Comparison of ENCODE assay signal across 25 mouse cellular contexts in the genomic region with DNA sequence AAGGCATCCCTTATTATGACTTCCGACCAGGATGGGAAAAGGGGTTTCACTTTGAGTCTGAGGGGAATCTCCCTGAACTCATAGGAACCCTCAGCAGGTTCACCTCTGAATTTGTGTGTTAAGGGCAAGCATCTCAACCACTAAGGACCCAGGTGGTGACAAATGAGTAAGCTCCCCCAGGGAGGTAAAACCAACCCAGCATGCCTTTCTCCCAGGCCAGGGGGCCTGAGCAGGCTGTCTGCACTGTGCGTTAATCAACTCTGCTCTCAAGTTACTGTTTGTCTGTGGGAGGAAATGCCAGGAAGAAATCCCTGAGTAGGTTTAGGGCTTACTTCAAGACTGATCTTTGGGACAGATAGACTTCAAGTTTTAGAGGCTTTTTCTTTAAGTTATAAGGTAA.
A peak's percentile ranks its signal among the peaks of the same experiment; 100 is the strongest.
DNase-seq lines count a peak whose midpoint lies in the region; ATAC-seq and TF ChIP-seq lines count a peak whose summit lies in the region.
"Had no signal": no experiment of that assay in that cellular context is flagged by ENCODE, and none has a peak within 500 bp of the region (broad histone marks: within the 10 kb centered on the region; RNA-seq: fewer than 3 reads in every experiment).

No protein-coding gene starts in this region.

- no peaks in the 10 kb centered on the region for H3K79me2 ChIP-seq in myocyte (ENCODE audit: control insufficient read depth, insufficient read depth)

- peaks cover 16% of the 10 kb centered on the region; the same call in 1 of the 2 replicates for H3K4me1 ChIP-seq in kidney, embryonic 14.5 days (ENCODE audit: control insufficient read depth, insufficient read depth, low read length)
- H3K4me1 ChIP-seq in neural tube, embryonic 11.5 days (ENCODE audit: control insufficient read depth, insufficient read depth, low read length), result no peaks in the 10 kb centered on the region; the same call in 1 of the 2 replicates
- no peaks in the 10 kb centered on the region; the same call in 1 of the 2 replicates for H3K4me1 ChIP-seq in neural tube, embryonic 15.5 days
- 0 out of 2 replicates have a peak, but pooled peaks cover 4% of the 10 kb centered on the region for H3K4me1 ChIP-seq in embryonic facial prominence, embryonic 14.5 days (ENCODE audit: control insufficient read depth, insufficient read depth, low read length)
- H3K4me1 ChIP-seq: hindbrain, embryonic 15.5 days had no signal

- H3ac ChIP-seq in myocyte (ENCODE audit: control insufficient read depth, insufficient read length), result no peak overlapping the region

- no peak for TF ChIP-seq POLR2A in myocyte (IDR thresholded peaks at IDR 0.05; ENCODE audit: insufficient read length, low read depth)

- peak overlapping the region; percentile 78; the same call in 1 of the 2 replicates for H3K27ac ChIP-seq in kidney, embryonic 14.5 days (ENCODE audit: low read depth, low read length)
- H3K27ac ChIP-seq in neural tube, embryonic 11.5 days (ENCODE audit: low read depth, low read length), result no peak overlapping the region
- H3K27ac ChIP-seq in neural tube, embryonic 15.5 days (replicated peaks), result no peak overlapping the region
- H3K27ac ChIP-seq in embryonic facial prominence, embryonic 14.5 days (replicated peaks; ENCODE audit: low read depth, low read length), result no peak overlapping the region
- H3K27ac ChIP-seq: heart, embryonic 15.5 days; hindbrain, embryonic 15.5 days; layer of hippocampus, adult 2 months; left cerebral cortex, adult 2 months; neural tube, embryonic 13.5 days had no signal

- peak; percentile 87; the same call in 1 of the 2 replicates for ATAC-seq in kidney, embryonic 14.5 days (ENCODE audit: low FRiP score, low TSS enrichment)
- ATAC-seq in neural tube, embryonic 11.5 days (ENCODE audit: insufficient read depth, low FRiP score, low TSS enrichment), result no peak
- ATAC-seq in neural tube, embryonic 15.5 days (ENCODE audit: low FRiP score), result no peak
- ATAC-seq in embryonic facial prominence, embryonic 14.5 days (ENCODE audit: low read depth), result peak; percentile 88; the same call in 1 of the 2 replicates
- ATAC-seq: activated CD4-positive, CD25-positive, alpha-beta regulatory T cell, adult 4 months; forebrain, embryonic 16.5 days; intestine, embryonic 16.5 days had no signal

- intact Hi-C loops in left cerebral cortex, postnatal 25 days (cut with DNase I), result no loop called here

- no peaks in the 10 kb centered on the region for H3K27me3 ChIP-seq in kidney, embryonic 14.5 days (ENCODE audit: control insufficient read depth, insufficient read depth, low read length)
- no peaks in the 10 kb centered on the region for H3K27me3 ChIP-seq in neural tube, embryonic 11.5 days (ENCODE audit: control insufficient read depth, insufficient read depth, low read length)
- no peaks in the 10 kb centered on the region for H3K27me3 ChIP-seq in neural tube, embryonic 15.5 days (replicated peaks)
- no peaks in the 10 kb centered on the region for H3K27me3 ChIP-seq in embryonic facial prominence, embryonic 14.5 days (replicated peaks; ENCODE audit: control insufficient read depth, insufficient read depth, low read length)
- no peaks in the 10 kb centered on the region for H3K27me3 ChIP-seq in myocyte (ENCODE audit: control insufficient read depth, insufficient read depth, insufficient read length)
- H3K27me3 ChIP-seq: heart, embryonic 15.5 days; hindbrain, embryonic 15.5 days; neural tube, embryonic 13.5 days had no signal

- H3K4me2 ChIP-seq in kidney, embryonic 14.5 days (replicated peaks; ENCODE audit: low read depth, low read length), result no peak overlapping the region
- no peak overlapping the region for H3K4me2 ChIP-seq in neural tube, embryonic 11.5 days (ENCODE audit: low read depth)
- H3K4me2 ChIP-seq in neural tube, embryonic 15.5 days, result no peak overlapping the region
- no peak overlapping the region for H3K4me2 ChIP-seq in embryonic facial prominence, embryonic 14.5 days (ENCODE audit: low read depth, low read length)
- peak overlapping the region; percentile 30 for H3K4me2 ChIP-seq in myocyte (ENCODE audit: low read depth)
- H3K4me2 ChIP-seq: heart, embryonic 15.5 days; hindbrain, embryonic 15.5 days; liver, embryonic 11.5 days; neural tube, embryonic 13.5 days had no signal

- 13% methylated on average over 2 of the region's 2 CpGs for WGBS in kidney, embryonic 14.5 days
- 55% methylated on average over 2 of the region's 2 CpGs for WGBS in neural tube, embryonic 11.5 days
- WGBS in neural tube, embryonic 15.5 days, result 56% methylated on average over 2 of the region's 2 CpGs
- WGBS in embryonic facial prominence, embryonic 14.5 days, result 35% methylated on average over 2 of the region's 2 CpGs

- DNase-seq in kidney, adult 11 months, result no peak
- peak; percentile 24 for DNase-seq in neural tube, embryonic 11.5 days (ENCODE audit: low spot score)
- peak; percentile 74 for DNase-seq in embryonic facial prominence, embryonic 14.5 days (ENCODE audit: low spot score)
- no peak for DNase-seq in left cerebral cortex, postnatal 25 days (ENCODE audit: low spot score in 2 of 2)
- no peak for DNase-seq in left cerebral cortex, adult 18-20 months (ENCODE audit: low spot score in 2 of 2)
- DNase-seq: adrenal gland, postnatal 14 days; cerebellum, adult 18-20 months; cerebellum, postnatal 36 days; gastrocnemius, postnatal 10 days; heart, adult 18-20 months; lung, postnatal 10 days; right cerebral cortex, postnatal 25 days; thymus, postnatal 14 days had no signal

- H3K36me3 ChIP-seq in kidney, embryonic 14.5 days (ENCODE audit: control insufficient read depth, insufficient read depth, low read length), result no peaks in the 10 kb centered on the region
- H3K36me3 ChIP-seq in neural tube, embryonic 11.5 days (ENCODE audit: control insufficient read depth, insufficient read depth, low read length), result no peaks in the 10 kb centered on the region
- H3K36me3 ChIP-seq in neural tube, embryonic 15.5 days, result no peaks in the 10 kb centered on the region
- no peaks in the 10 kb centered on the region for H3K36me3 ChIP-seq in embryonic facial prominence, embryonic 14.5 days (ENCODE audit: control insufficient read depth, insufficient read depth, low read length)
- H3K36me3 ChIP-seq in myocyte (ENCODE audit: control insufficient read depth, insufficient read depth), result no peaks in the 10 kb centered on the region
- H3K36me3 ChIP-seq: heart, embryonic 15.5 days; hindbrain, embryonic 15.5 days; neural tube, embryonic 13.5 days had no signal

- H3K9ac ChIP-seq in kidney, embryonic 14.5 days (ENCODE audit: low read depth, low read length), result no peak overlapping the region
- no peak overlapping the region for H3K9ac ChIP-seq in neural tube, embryonic 11.5 days (ENCODE audit: low read length)
- no peak overlapping the region for H3K9ac ChIP-seq in neural tube, embryonic 15.5 days (replicated peaks)
- H3K9ac ChIP-seq in embryonic facial prominence, embryonic 14.5 days (ENCODE audit: low read depth, low read length), result no peak overlapping the region
- H3K9ac ChIP-seq: heart, embryonic 15.5 days; hindbrain, embryonic 15.5 days; neural tube, embryonic 13.5 days had no signal

- no peak overlapping the region for H3K4me3 ChIP-seq in kidney, embryonic 14.5 days (ENCODE audit: low read length)
- H3K4me3 ChIP-seq in neural tube, embryonic 11.5 days (ENCODE audit: low read depth, low read length), result no peak overlapping the region
- no peak overlapping the region for H3K4me3 ChIP-seq in neural tube, embryonic 15.5 days (replicated peaks)
- no peak overlapping the region for H3K4me3 ChIP-seq in embryonic facial prominence, embryonic 14.5 days (ENCODE audit: low read depth, low read length)
- H3K4me3 ChIP-seq in myocyte, result no peak overlapping the region
- H3K4me3 ChIP-seq: heart, embryonic 15.5 days; hindbrain, embryonic 15.5 days; layer of hippocampus, adult 2 months; left cerebral cortex, adult 2 months; neural tube, embryonic 13.5 days had no signal

- H3K9me3 ChIP-seq in kidney, embryonic 14.5 days (ENCODE audit: control insufficient read depth, low read length), result no peaks in the 10 kb centered on the region
- no peaks in the 10 kb centered on the region for H3K9me3 ChIP-seq in neural tube, embryonic 11.5 days (ENCODE audit: control insufficient read depth, low read length)
- no peaks in the 10 kb centered on the region for H3K9me3 ChIP-seq in neural tube, embryonic 15.5 days (replicated peaks)
- no peaks in the 10 kb centered on the region for H3K9me3 ChIP-seq in embryonic facial prominence, embryonic 14.5 days (ENCODE audit: control insufficient read depth, low read length)
- H3K9me3 ChIP-seq: heart, embryonic 15.5 days; hindbrain, embryonic 15.5 days; neural tube, embryonic 13.5 days had no signal

TF ChIP-seq in myocyte, 11 proteins besides CTCF, POLR2A, EP300 and RAD21:
- TF ChIP-seq CEBPB (IDR thresholded peaks at IDR 0.05; ENCODE audit: insufficient read depth, poor library complexity, severe bottlenecking) (no peak), MAX (IDR thresholded peaks at IDR 0.05; ENCODE audit: low read depth) (no peak), MYOD1 (IDR thresholded peaks at IDR 0.05; ENCODE audit: control insufficient read depth in 1 of 3, insufficient read length in 2 of 3, low read depth in 2 of 3) (no peak), MYOG (IDR thresholded peaks at IDR 0.05; ENCODE audit: control insufficient read depth in 1 of 3, insufficient read depth in 1 of 3, insufficient read length in 2 of 3, low read depth in 2 of 3) (no peak), POLR2AphosphoS2 (IDR thresholded peaks at IDR 0.05; ENCODE audit: insufficient read length, low read depth) (no peak), SRF (IDR thresholded peaks at IDR 0.05; ENCODE audit: control insufficient read depth, insufficient read length, low read depth) (no peak), TCF3 (IDR thresholded peaks at IDR 0.05; ENCODE audit: insufficient read length, low read depth) (no peak), TCF12 (IDR thresholded peaks at IDR 0.05; ENCODE audit: insufficient read depth, poor library complexity, severe bottlenecking) (no peak), E2F4 (IDR thresholded peaks at IDR 0.05; ENCODE audit: insufficient read depth) (no peak), REST (IDR thresholded peaks at IDR 0.05; ENCODE audit: insufficient read depth, insufficient read length) (no peak), USF1 (IDR thresholded peaks at IDR 0.05; ENCODE audit: low read depth) (no peak)

Comparison
In these comparisons a context has a peak if more than half of its experiments do, and no peak if none do; other contexts are left out.
1. ATAC-seq: peak in kidney, embryonic 14.5 days (single experiment) and embryonic facial prominence, embryonic 14.5 days (single experiment); none in neural tube, embryonic 11.5 days (single experiment) and neural tube, embryonic 15.5 days (single experiment).
2. DNase-seq: peak in neural tube, embryonic 11.5 days (single experiment) and embryonic facial prominence, embryonic 14.5 days (single experiment); none in kidney, adult 11 months (single experiment), left cerebral cortex, postnatal 25 days (0 of 2) and left cerebral cortex, adult 18-20 months (0 of 2).